Mouse (Mus musculus) kidney, postnatal 36 days (tissue): ENCODE measurements around the gene Bclaf1.
A peak's percentile ranks its signal among the peaks of the same experiment; 100 is the strongest.

Experiments used
- DNase-seq, 2 experiments: peaks; one replicate each; pipeline ENCODE4 v3.0.0; 2021 to 2022; ENCODE audit warnings: mixed read lengths in 2 of 2

Gene Bclaf1

DNA sequence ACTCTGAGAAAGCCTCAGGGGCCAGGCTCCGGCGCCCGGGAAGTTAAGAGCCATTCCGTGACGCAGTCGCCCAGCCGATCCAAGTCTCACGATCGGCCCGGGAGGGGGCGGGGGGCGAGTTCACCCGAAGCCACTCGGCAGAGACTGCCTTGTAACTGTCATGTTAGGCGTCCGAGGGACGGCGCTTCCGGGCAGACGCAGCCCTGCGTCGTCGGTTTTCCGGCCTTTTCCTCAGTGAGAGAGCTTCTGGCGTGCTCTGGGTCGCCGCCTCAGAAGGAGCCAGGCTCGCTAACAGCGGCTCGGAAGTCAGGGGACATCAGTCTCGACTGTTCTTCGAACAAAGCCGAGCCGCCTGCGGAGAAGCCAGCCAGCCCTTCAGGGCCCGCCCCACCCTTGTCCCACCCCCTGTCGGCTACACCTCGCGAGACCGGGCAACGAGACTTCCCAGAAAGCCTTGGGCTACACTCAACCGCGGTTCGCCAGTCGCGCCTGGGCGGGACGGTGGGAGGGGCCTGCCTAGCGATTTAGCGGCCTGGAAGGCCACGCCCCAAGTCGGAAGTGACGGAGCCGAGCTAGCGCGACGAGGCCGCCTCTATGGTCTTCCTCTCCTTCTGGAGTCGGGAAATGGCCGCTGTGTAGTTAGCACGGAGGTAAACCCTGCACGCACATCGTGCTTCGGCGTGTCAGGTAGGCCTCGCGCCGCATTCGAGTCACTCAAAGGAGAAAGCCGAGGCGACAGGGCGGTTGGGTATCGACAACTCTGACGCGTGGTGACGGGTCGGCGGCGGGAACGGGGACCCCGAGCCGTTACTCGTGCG lies at the start of gene Bclaf1:
Bclaf1 (plus strand) TSS at position 552 of the 818 bp plus-strand sequence.
- DNase-seq, result peak; percentile 100

GRCm38 (mm10) chr10:20262896-20263295 lies 49.4 kb upstream of the Bclaf1 start:
- no peak for DNase-seq

DNA sequence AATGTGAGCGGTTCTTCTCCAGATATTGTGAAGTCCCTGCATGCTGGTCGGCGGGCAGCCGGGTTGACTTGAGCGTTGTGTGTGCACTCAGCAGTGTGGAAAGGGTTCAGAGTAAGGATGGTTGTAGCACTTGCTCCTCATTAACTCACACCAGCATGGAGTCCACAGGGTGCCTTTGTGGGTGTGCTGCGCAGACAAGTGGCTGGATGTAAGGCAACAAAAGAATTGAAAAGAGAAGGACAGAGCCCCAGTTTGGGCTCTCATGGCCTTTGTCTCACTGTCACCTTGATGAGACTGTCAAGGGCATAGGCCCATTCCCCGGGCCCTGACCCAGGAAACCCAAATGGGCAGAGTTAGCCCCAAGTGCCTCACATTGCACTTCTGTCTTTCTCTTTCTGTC lies 47.8 kb upstream of the Bclaf1 start:
- DNase-seq, result no peak

DNA sequence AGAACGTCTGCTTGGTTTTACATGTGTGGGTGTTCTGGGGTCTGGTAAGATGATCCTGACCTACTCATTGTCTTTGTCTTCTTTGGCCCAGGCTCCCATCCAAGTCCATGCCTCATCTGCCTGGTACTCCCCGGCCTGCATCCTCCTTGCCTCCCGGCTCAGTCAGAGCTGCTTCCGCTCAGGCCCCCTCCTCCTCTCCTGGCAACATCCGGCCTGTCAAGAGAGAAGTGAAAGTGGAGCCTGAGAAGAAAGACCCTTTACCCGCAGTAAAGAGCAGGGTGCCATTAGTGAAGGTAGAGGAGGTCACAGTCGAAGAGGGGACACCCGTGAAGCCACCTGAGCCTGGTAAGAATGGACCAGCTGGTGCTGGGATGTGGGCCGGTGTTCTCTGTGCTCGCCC lies 45.2 kb upstream of the Bclaf1 start:
- DNase-seq, result no peak

- DNase-seq, result no peak
These were observed 43.3 kb upstream of the Bclaf1 start for GRCm38 (mm10) chr10:20268945-20269344.

DNA sequence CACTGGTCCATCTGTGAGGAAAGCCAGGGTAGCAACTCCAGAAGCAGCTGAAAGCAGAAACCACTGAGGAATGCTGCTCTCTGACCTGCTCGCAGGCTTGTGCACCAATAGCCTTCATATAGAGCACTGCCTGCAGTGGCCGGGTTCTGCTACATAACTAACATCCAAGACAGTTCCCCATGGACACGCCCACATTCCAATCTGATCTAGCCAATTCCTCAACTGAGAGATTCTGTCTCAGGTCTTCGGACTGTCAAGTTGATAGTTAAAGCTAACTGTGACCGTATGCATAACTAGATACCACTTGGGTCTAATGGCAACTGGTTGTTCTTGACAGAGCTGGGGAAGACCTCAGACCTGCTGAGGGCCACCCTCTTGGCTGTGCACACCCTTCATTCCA lies 39.9 kb upstream of the Bclaf1 start:
- DNase-seq, result no peak

- DNase-seq, result no peak
These were observed 39.0 kb upstream of the Bclaf1 start for GRCm38 (mm10) chr10:20273278-20273677.

DNA sequence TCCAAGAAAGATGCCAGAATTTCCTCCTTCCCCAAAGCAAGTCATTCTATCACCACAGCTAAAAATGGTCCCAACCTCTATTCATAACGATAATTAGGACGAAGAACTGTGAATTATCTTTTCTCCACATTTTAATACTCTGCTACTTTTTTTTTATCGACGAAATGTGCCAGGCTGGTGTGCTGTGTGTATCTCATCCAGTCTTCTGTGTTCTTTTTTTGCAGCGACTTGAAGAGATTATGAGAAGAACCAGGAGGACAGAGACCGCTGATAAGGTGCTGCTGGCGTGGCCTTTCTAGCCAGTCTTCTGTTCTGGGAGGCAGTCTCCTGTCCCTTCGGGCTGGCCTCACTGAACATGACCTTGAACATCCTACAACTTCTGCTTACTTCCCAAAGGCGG lies 38.2 kb upstream of the Bclaf1 start:
- no peak for DNase-seq

DNA sequence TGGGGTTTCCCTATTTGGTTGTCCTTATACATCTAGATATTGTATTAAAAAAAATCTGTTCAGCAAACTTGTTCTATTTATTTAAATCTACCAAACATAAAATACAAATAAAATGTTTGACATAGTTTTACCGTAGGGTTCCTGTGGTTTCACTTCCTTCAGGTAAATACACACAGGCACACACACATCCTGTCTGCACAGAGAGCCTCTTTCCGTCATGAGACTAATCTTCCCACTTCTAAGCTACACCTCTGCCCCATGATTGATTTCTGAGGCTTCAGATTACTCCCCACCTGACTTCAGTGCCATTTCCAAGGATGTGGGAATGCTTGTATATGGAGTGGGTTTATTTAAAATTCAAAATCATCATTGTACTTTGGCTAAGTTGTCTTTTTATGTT lies 30.8 kb upstream of the Bclaf1 start:
- DNase-seq, result no peak

DNA sequence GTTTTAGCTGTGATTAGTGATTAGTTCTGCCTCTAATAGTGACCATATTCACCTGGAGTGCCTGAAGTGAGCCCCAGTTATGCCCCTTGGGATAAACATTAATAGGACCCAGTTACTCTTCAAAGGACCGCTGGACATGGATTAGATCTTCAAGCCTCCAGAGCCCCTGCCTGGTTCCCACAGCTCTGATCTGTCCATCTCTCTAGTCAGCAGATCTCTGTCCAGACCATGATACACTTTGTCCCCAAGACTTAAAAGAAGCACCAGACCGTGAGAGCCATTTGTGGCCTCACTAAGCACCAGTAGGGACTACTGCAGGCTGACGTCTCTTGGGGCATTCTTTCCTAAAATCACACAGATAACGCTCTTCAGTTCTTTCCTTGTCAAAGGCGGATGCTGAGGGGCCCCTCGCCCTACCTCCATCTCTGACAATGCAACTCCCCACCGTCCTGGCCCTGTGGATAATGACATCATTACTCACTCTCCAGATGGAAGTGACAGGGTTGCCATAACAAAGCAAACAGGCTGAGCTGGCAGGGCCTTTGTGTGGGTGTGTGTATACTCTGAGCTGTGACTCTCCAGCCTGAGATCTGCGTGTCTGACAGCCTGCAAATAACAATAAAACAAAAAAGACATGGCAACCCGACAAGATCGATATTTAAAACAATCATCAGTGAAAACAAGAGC lies 26.8 kb upstream of the Bclaf1 start:
- DNase-seq, result peak; percentile 32 to 62

DNA sequence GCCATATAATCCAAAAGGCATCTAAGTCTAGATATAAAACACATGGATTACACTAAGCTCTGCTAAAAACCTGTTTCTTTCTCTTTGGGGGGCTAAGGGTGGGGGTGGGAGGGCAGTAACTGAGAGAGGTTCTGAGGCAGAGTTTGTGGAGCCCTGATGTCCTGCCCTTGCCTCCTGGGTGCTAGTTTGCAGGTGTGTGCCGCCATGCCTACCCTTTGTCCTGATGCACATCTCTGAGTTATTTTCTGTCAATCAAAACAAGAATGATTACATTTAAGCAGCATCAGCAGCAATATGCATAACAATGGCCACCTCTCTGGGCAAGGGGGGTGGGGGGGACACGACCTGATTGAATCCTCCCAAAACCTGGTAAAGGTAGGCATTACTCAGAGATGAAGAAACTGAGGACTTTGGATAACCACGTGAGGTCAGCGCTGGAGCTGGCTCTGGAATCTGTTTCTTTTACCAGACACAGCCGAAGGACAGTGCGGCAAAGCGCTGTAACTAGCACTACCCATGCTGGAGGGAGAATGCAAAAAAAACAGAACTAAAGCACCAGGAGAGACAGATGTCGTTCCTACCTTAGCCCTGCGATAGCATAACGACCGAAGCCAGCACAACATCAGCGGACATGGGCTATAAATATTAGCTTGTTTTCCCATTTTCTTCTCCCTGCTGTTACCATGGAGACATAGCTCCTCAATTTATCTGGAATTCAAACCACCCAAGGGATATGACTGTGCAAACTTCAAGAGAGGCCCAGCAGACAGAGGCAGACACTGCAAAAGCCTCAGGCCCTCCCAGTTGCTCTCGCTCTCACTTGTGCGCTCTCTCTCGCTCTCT lies 26.1 kb upstream of the Bclaf1 start:
- peak in 1 of 2 experiments; percentile 21 for DNase-seq

- DNase-seq, result no peak
These were observed 24.9 kb upstream of the Bclaf1 start for GRCm38 (mm10) chr10:20287369-20287768.

GRCm38 (mm10) chr10:20290467-20290883 lies 21.8 kb upstream of the Bclaf1 start:
- peak; percentile 82 to 95 for DNase-seq

DNA sequence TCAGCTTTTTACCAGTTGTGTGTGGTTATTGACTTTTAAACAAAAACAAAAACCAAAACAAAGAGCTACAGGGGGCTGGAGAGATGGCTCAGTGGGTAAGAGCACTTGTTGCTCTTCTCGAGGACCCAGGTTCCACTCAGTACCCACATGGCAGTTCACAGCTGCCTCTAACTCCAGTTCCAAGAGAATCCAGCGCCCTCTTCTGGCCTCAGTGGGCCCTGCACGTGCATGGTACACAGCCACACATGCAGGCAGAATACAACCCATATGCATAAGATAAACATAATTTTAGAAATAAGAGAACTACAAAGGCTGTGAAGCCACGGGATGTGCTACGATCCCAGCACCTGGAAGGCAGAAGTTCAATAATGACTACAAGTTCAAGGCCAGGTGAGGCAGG lies 16.3 kb upstream of the Bclaf1 start:
- DNase-seq, result peak in 1 of 2 experiments; percentile 58

- DNase-seq, result no peak
These were observed 13.9 kb upstream of the Bclaf1 start for GRCm38 (mm10) chr10:20298152-20298920.

DNA sequence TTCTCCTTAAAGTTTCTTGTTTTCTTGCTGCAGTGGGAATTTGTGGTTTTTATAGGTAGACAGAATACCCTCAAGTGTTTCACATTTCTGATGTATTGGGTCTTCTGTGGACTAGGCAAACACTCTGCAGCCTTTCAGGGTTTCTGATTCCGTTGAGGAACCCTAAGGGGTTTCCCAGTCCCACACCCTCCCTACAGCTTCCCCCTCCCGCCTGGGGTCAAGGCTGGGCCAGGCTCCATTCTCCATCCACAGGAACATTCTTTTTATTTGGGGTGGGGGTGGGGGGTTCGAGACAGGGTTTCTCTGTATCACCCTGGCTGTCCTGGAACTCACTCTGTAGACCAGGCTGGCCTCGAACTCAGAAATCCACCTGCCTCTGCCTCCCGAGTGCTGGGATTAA lies 13.2 kb upstream of the Bclaf1 start:
- no peak for DNase-seq

- peak in 1 of 2 experiments; percentile 22 for DNase-seq
These were observed 1.1 kb upstream of the Bclaf1 start for GRCm38 (mm10) chr10:20310969-20311769.

GRCm38 (mm10) chr10:20312736-20313301 lies 550 bp downstream of the Bclaf1 start:
- DNase-seq, result peak; percentile 90 to 96

DNA sequence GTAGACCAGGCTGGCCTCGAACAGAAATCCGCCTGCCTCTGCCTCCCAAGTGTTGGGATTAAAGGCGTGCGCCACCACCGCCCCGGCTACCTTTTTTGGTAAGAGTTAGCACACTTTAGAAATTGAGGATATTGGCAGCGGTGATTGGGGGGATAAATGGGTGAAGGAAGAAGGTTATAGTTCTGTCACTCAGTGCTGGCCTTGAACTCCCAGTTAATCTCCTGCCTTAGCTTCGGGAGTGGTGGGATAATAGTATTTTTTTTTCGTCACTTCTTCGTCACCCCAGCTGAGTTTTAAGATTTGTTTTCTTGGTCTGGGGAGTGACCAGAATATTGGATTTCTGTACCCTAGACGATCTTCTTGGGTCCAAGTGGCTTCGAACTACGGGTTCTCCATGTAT lies 1.2 kb downstream of the Bclaf1 start:
- DNase-seq, result no peak

DNA sequence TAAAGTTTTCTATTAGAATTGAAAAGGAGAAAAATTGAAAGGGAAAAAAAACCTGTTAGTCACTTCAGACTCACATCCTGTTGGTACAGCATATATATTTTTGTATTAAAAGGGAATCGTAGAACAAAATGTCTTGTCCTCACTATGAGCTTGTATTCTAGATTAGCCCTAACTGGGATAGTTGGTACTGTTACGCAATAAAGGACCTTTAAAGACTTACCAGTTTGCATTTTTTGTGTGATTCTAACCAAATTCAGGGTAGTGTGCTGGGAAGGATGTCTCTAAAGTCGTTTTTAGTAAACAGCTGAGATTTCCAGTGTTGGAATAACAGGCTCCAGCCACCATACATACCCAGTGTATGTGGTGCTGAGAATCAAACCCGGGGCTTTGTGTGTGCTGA lies 1.7 kb downstream of the Bclaf1 start:
- DNase-seq, result no peak

GRCm38 (mm10) chr10:20314797-20315196 lies 2.5 kb downstream of the Bclaf1 start:
- DNase-seq, result peak in 1 of 2 experiments; percentile 54
